In the genomic region with DNA sequence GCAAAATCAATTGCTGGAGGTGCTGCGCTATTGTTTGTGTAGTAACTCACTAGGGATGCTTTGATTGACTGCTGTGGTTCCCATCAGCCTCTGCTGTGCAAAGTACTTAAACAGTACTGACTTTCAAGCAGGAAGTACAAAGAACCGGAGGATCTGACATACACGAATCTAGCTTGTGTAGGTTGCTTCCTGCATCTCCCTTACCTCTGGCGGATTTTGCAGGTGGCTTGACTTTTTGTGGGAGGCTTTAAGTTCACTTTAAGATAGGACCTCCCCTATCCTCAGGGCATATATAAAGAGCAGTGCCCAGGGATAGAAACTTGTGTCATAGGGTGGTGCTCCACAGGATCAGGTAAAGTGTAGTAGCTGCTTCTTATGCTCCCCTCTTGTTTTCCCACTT, we compare ENCODE assay signal across 9 mouse cellular contexts. TPM values are rescaled to one million over a fixed set of nuclear protein-coding genes. Genes with fewer than 3 reads are reported as not detected.
DNase-seq lines count a peak whose midpoint lies in the region; ATAC-seq and TF ChIP-seq lines count a peak whose summit lies in the region.
"Had no signal": no experiment of that assay in that cellular context is flagged by ENCODE, and none has a peak within 500 bp of the region (broad histone marks: within the 10 kb centered on the region; RNA-seq: fewer than 3 reads in every experiment).

No protein-coding gene starts in this region.

- H3K9me3 ChIP-seq in forebrain, postnatal 0 days (ENCODE audit: low read length), result no peaks in the 10 kb centered on the region
- H3K9me3 ChIP-seq in midbrain, embryonic 15.5 days, result no peaks in the 10 kb centered on the region
- no peaks in the 10 kb centered on the region for H3K9me3 ChIP-seq in lung, postnatal 0 days (ENCODE audit: low read length)
- H3K9me3 ChIP-seq: liver, embryonic 15.5 days had no signal

- no peak for TF ChIP-seq CTCF in forebrain, postnatal 0 days (IDR thresholded peaks at IDR 0.05; ENCODE audit: low read depth)
- no peak for TF ChIP-seq CTCF in lung, postnatal 0 days (IDR thresholded peaks at IDR 0.05)

- no peak for TF ChIP-seq EP300 in lung, postnatal 0 days (IDR thresholded peaks at IDR 0.05)

- 0 out of 2 replicates have a peak overlapping the region, but pooled peaks have one; percentile 35 for H3K9ac ChIP-seq in forebrain, postnatal 0 days
- H3K9ac ChIP-seq in midbrain, embryonic 15.5 days, result peak overlapping the region; percentile 4; the same call in 1 of the 2 replicates
- H3K9ac ChIP-seq in lung, postnatal 0 days (replicated peaks; ENCODE audit: low read depth), result no peak overlapping the region
- H3K9ac ChIP-seq: liver, embryonic 15.5 days had no signal

- peak; percentile 49 for DNase-seq in embryo, embryonic 10 days (ENCODE audit: low spot score)
- no peak for DNase-seq in embryo, embryonic 9.5 days (ENCODE audit: extremely low spot score)
- DNase-seq in CD4-positive helper T cell, adult 2 months (ENCODE audit: low read depth, low spot score), result peak; percentile 75
- DNase-seq in forebrain, postnatal 0 days, result no peak
- no peak for DNase-seq in adrenal gland, postnatal 10 days
- DNase-seq in lung, postnatal 0 days (ENCODE audit: low spot score), result no peak
- no peak for DNase-seq in cerebellum, adult 18-20 months

- no peak overlapping the region for H3K27ac ChIP-seq in forebrain, postnatal 0 days (ENCODE audit: low read depth, low read length)
- no peak overlapping the region for H3K27ac ChIP-seq in midbrain, embryonic 15.5 days
- no peak overlapping the region for H3K27ac ChIP-seq in lung, postnatal 0 days (ENCODE audit: low read length)
- H3K27ac ChIP-seq: liver, embryonic 15.5 days had no signal

- H3K4me2 ChIP-seq in forebrain, postnatal 0 days (ENCODE audit: low read depth), result peak overlapping the region; percentile 70
- peak overlapping the region; percentile 65 for H3K4me2 ChIP-seq in midbrain, embryonic 15.5 days
- H3K4me2 ChIP-seq in lung, postnatal 0 days (replicated peaks; ENCODE audit: low read depth, low read length), result no peak overlapping the region

- H3K4me1 ChIP-seq in forebrain, postnatal 0 days (ENCODE audit: insufficient read depth), result peaks cover 22% of the 10 kb centered on the region
- peaks cover 30% of the 10 kb centered on the region for H3K4me1 ChIP-seq in midbrain, embryonic 15.5 days
- no peaks in the 10 kb centered on the region; the same call in 1 of the 2 replicates for H3K4me1 ChIP-seq in lung, postnatal 0 days (ENCODE audit: insufficient read depth, low read depth, low read length)

- peak overlapping the region; percentile 89 for H3K4me3 ChIP-seq in forebrain, postnatal 0 days (ENCODE audit: low read depth, low read length)
- H3K4me3 ChIP-seq in midbrain, embryonic 15.5 days, result peak overlapping the region; percentile 99
- H3K4me3 ChIP-seq in lung, postnatal 0 days (ENCODE audit: low read depth, low read length), result no peak overlapping the region
- H3K4me3 ChIP-seq: liver, embryonic 15.5 days had no signal

- no peak for ATAC-seq in forebrain, postnatal 0 days
- ATAC-seq in midbrain, embryonic 15.5 days (replicated peaks), result no peak
- ATAC-seq in lung, postnatal 0 days, result no peak

- no peaks in the 10 kb centered on the region for H3K36me3 ChIP-seq in forebrain, postnatal 0 days (ENCODE audit: insufficient read depth)
- H3K36me3 ChIP-seq in midbrain, embryonic 15.5 days (replicated peaks), result no peaks in the 10 kb centered on the region
- H3K36me3 ChIP-seq in lung, postnatal 0 days (ENCODE audit: insufficient read depth, low read length), result no peaks in the 10 kb centered on the region
- H3K36me3 ChIP-seq: liver, embryonic 15.5 days had no signal

- WGBS in forebrain, postnatal 0 days, result 8% methylated on average over 4 of the region's 4 CpGs
- WGBS in midbrain, embryonic 15.5 days, result 9% methylated on average over 4 of the region's 4 CpGs
- WGBS in lung, postnatal 0 days, result 25% methylated on average over 4 of the region's 4 CpGs

- no peaks in the 10 kb centered on the region for H3K27me3 ChIP-seq in forebrain, postnatal 0 days (ENCODE audit: insufficient read depth, low read length)
- H3K27me3 ChIP-seq in midbrain, embryonic 15.5 days (replicated peaks), result peaks cover 11% of the 10 kb centered on the region; the same call in 1 of the 2 replicates
- peaks cover 11% of the 10 kb centered on the region; the same call in 1 of the 2 replicates for H3K27me3 ChIP-seq in lung, postnatal 0 days (replicated peaks; ENCODE audit: insufficient read depth, low read length)

RNA-seq across cellular contexts. Expression of a gene that starts 2.3 kb away (rescaled TPM):
- total RNA-seq in forebrain, postnatal 0 days (2014; rRNA removed), result 9.6 and 13.7 TPM in 2 replicates
- polyA plus RNA-seq in forebrain, postnatal 0 days (2015; fragmentation: Nextera tagmentation; extraction: Ambion mirVana), result 0.94 and 1.3 TPM in 2 replicates
- polyA plus RNA-seq in midbrain, embryonic 15.5 days (2015; fragmentation: Nextera tagmentation; extraction: Ambion mirVana), result 4.0 and 6.2 TPM in 2 replicates
- 10 to 100 TPM; 24.8 to 32.4 TPM for total RNA-seq in adrenal gland, postnatal 10 days (2021)
- 1.2 and 1.3 TPM in 2 replicates for polyA plus RNA-seq in lung, postnatal 0 days (2015; fragmentation: Nextera tagmentation; extraction: Ambion mirVana)

Comparison
In these comparisons a context has a peak if more than half of its experiments do, and no peak if none do; other contexts are left out.
1. DNase-seq: peak in embryo, embryonic 10 days (single experiment) and CD4-positive helper T cell, adult 2 months (single experiment); none in embryo, embryonic 9.5 days (single experiment), forebrain, postnatal 0 days (single experiment), adrenal gland, postnatal 10 days (single experiment), lung, postnatal 0 days (single experiment) and cerebellum, adult 18-20 months (0 of 2).